Mouse (Mus musculus): ENCODE results near the gene Cisd2.

Gene Cisd2

GRCm38 (mm10) chr3:135423608-135424212 is at the start of gene Cisd2:
Gene Cisd2, minus strand, starts transcription at chr3:135423925.
- no peak for DNase-seq

DNA sequence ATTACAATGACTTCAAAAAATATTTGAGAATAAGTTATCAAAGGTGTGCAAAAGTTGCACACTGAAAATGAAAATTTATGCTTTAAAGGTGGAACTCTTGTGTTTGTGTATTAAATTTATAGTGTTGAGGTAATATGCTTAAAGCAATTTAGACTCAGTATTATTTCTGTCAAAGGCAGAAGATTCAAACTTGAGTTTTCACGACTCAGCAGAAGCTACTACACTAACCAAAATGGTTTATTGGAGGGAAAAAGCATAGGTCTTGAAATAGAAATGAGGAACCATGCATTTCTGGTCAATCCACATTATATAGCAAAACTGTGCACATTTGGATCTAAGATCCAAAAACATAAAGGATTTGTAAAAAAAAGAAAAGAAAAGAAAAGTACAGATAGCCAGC is 47.1 kb upstream of the Cisd2 start:
- DNase-seq: no peak

DNA sequence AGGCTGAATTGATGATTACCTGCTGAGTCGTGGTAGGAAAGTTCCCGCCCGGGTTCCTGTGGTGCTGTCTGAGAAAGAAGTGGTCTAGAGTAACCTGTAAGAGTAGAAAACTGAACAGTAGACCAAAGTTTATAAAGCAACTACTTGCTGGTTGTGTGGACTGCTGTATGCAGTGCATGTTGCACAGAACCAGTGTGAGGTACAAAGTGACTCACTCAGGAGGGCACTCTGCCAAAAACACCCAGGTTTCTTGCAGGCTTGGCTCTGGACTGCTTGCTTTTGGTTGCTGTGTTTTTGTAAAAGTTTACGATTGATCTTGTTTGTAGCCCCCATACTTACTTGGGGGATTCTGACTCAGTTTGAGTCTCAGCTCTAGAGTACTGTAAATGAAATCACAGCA is 46.2 kb upstream of the Cisd2 start:
- DNase-seq: no peak

- no peak for DNase-seq
These were observed 45.4 kb upstream of the Cisd2 start for GRCm38 (mm10) chr3:135469146-135469545.

GRCm38 (mm10) chr3:135468402-135468801 is 44.7 kb upstream of the Cisd2 start:
- DNase-seq: no peak

DNA sequence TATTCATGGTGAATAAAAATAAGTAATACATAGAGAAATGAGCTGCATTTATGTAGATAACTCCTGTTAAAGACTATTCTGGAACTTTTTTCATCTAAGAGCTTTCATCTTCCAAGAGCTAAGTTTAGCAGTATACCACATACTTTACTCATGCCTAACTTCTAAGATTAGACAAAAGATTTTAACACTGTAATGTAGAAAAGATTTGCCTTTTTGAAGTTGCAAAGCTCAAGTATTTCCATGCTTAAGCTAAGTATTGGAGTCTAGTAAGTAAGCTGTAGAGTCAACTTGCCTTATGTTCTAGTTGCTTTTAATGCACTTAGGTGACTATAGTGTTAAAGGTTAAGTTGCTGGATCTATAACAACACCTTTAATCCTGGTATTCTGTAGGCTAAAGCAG is 35.3 kb upstream of the Cisd2 start:
- no peak for DNase-seq

GRCm38 (mm10) chr3:135444930-135445329 is 21.2 kb upstream of the Cisd2 start:
- DNase-seq: no peak

- peak; percentile 6 for DNase-seq
These were observed 16.9 kb upstream of the Cisd2 start for GRCm38 (mm10) chr3:135440621-135441020.

GRCm38 (mm10) chr3:135440221-135440620 is 16.5 kb upstream of the Cisd2 start:
- DNase-seq: peak; percentile 28

DNA sequence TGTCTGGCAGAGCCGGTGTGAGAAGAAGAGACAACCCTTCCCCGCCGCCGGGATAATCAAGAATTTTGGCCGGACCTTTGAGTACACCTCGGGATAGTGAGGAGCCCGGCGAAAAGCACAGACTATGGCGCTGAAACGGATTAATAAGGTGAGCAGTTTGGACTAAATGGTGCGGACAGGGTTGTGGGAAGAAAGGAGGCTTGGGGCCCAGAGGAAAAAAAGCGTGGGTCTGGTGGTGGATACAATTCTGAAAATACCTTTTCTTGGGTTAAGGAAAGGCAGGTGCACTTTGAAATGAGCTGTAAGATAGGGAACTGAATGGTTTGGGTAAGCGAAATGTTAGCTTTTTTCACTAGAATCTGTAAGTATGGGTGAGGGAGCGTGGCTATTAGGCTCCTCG is 15.9 kb upstream of the Cisd2 start:
- DNase-seq: peak; percentile 7

- peak; percentile 85 for DNase-seq
These were observed 15.3 kb upstream of the Cisd2 start for GRCm38 (mm10) chr3:135438913-135439531.

DNA sequence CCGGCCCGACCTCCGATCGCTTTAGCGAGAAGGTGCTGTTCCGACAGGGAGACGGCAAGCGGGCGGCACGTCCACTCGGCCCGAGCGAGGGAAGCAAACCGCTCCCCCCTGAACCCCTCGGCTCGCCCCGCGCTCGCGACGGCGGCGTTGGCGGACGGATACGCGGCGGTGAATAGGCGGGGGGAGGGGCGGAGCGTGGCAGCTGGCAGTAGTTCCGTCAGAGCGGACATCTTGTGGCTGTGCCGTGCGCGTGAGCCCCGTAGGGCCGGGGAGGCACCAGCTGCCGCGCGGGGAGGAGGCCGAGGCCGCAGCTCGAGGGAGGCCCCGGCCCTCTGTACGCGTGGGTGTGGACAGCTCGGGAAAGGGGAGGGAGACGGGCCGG is 14.8 kb upstream of the Cisd2 start:
- DNase-seq: peak; percentile 97

DNA sequence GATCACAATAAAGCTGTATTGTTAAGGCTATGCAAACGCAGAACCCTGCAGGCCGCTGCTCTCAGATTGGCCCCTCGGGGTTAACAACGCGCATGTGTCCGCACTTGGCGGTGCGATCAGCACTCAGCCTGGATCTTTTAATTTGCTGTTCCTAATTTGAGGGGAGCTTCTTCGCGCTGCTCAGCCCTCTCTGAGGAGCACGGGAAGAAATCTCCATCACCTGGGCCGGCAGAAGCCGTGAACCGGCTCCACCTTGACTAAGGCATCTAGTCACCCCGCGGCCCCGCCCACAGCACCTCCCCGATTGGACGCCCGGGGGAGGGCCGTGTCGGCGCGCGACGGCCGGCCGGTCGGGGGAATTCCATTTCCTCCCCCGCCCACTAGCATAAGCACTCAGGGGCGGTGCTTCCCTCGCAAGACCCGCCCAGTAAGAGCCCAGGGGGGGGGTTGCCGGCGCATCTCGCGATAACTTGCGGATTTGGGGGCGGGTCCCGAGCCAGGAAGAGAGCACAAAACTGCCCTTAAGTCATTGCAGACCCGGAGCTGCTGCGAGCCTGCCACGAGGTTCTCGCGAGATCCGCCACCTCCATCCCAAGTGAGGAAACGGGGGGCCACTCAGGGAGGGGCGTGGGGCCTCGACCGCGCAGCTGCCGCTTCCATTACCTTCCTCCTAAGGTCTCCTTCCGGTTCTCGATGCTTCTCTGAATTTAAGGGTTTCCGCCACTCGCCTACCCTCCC is 14.2 kb upstream of the Cisd2 start, which contains the start of gene Ube2d3:
Gene Ube2d3, plus strand, starts transcription at position 392 of the 738 bp plus-strand sequence.
- DNase-seq: peak; percentile 100

- no peak for DNase-seq
These were observed 13.3 kb upstream of the Cisd2 start for GRCm38 (mm10) chr3:135436901-135437616.

DNA sequence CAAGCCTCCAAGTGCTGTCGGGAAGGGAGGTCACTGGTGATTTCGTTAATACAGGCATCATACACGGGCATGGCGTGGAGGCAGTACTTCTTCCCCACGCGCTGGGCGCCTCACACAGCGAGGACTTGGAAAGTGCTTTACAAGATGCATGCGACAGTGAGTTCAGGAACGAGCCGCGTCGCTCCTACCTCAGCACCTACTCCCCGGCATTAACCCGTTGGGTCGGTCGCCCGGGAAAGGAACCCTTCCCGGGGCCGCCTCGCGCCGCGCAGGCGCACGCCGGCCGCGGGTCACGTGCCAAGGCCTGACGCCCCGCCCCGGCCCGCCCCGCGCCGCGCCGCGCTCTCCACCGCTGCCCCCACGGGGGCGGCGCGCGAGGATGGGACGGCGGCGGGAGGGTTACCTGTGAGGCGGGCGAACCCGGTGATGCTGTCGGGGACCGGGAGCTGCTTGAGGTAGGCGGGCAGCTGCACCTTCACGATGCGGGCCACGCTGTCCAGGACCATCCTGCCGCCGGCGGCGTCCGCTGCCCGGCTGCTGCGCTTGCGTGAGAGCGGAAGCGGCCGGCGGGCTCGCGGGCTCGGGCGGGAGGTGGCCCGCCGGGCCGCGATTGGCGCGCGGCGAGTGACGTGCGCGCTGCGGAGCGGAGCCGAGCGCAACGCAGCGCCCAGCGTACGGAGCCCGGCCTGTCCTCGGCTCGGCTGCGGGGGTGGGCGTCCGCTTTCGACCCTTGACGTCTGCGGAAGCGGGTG is 693 bp downstream of the Cisd2 start:
- DNase-seq: peak; percentile 93

DNA sequence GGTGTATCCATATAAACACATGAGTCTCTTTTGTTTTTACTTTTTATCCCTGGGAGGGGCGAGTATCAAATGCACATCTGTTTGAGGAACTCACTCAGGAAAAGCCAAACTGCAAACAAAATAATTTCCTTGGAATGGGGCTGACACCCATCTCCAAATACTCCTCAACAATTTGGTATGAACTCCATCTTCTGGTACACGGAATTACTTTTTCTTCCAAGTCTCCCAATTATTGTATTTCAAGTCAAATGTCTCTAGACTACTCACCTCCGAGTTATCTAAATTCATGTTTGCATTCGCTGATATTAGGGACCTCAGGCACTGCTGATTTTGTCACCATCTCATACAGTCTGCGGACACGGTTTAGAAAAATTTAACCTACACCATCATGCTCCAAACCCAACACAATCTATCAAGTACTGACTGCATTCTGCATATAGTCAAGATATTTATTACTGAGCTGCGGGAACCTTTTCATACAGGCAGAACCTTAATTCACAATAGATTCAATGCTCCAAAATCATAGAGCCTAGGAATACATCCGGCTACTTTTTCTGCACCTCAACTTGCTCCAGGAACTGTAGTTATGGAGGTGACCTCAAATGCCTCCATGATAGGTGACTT is 1.4 kb downstream of the Cisd2 start:
- DNase-seq: no peak

DNA sequence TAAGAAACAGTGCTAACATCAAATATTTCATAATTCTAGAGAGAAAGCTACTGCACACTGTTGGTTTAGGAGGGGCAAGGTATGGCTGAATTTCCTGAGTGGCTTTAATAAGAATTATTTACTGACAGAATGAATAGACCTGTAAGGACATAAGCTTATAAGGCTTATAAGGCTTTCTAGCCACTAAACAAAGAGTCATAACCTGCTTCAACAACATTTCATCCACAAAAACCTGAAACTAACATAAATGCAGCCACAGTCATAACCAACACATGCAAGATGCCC is 2.5 kb downstream of the Cisd2 start:
- no peak for DNase-seq

DNA sequence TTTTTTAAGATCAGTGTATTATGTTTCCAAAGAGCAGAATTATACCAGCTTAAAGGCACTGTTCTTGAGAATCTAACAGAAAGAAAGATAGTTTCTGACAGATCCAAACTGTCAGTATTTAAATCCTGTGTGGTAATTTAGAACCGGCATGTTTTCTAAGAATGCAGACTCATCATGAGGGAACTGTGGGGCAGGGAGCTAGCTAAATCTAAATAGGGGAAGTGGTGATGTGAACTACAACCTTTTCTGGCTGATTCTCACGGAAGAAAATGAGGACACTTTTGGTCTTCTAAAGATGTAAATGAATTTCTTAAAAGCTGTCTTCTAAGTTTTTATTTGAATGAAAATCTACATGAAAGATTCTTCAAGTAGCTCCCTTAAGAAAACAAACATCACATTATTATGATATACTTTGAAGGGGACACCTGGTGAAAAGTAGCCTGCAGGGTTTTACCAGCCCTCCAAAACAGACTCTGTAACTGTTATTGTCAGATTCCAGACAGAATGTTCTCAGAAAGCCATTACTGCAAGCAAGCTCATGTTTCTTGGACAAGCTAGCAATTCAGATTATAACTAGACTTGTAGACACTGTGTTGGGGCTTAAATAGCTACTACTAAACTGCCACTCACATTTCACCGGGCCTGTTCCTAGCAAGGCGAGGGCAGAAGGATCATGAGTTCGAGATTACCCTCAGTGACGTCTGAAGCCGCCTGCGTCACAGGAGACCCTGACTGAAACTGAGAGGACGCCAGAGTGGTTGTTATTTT is 3.0 kb downstream of the Cisd2 start:
- no peak for DNase-seq

- no peak for DNase-seq
These were observed 5.9 kb downstream of the Cisd2 start for GRCm38 (mm10) chr3:135417799-135418198.

DNA sequence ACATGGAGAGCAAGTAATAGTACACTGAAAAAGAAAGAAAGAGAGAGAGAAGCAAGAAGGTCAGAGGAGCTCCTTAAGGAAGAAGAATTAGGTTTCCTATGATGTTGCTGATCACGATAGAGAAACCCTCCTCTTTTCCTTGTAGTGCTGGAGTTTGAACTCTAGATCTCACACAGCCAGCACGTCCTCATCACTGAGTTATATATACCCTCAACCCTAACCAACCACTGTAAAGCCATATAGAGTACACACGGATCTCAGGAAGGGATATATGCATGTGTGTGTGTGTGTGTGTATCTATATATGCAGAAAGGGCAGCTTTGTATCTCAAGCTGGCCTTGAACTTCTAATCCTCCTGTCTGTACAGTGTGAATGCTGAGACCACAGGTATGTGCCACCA is 6.5 kb downstream of the Cisd2 start:
- no peak for DNase-seq

GRCm38 (mm10) chr3:135411824-135412223 is 11.9 kb downstream of the Cisd2 start:
- DNase-seq: no peak

DNA sequence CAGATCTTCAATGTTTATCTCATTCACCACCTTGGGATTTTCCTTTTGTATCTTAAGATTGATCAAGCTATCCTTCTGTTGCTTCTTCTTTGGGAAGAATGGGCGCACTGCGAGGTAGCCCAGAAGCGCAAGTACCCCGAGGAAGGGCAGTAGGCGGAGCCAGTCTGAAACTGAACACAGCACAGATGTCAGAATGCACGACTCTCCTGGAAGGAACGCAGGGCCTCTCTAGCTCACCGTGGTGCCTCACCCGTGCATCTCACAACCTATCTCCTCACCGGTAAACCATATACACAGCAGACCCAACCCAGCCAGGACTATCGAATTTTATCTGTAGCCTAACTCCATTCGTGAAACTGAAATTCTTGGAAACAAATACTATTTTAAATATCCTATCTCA is 12.7 kb downstream of the Cisd2 start:
- DNase-seq: no peak

Measured in retina, postnatal 1 day (tissue).